Mouse (Mus musculus): ENCODE results near the gene Dguok. TPM values are rescaled to one million over a fixed set of nuclear protein-coding genes. Genes with fewer than 3 reads are reported as not detected.

Gene Dguok
- 10 to 100 TPM; 23.3 to 25.3 TPM for total RNA-seq (2021)

- intact Hi-C loops (cut with DNase I), result loop anchor here (1.0 to 5.0 kb wide), 5 partner anchors 35 to 158 kb away; partner anchors contain the start of genes Bola3, Stambp and Tet3
- peak; percentile 98 to 99 for DNase-seq (ENCODE audit: low spot score in 2 of 2)
These were observed at the start of gene Dguok for GRCm38 (mm10) chr6:83506258-83507167. Dguok (minus strand) TSS chr6:83506969.

GRCm38 (mm10) chr6:83555972-83556371 is 49.2 kb upstream of the Dguok start:
- intact Hi-C loops (cut with DNase I), result no loop called here
- DNase-seq (ENCODE audit: low spot score in 2 of 2), result no peak

GRCm38 (mm10) chr6:83548346-83548745 is 41.6 kb upstream of the Dguok start:
- intact Hi-C loops (cut with DNase I), result no loop called here

DNA sequence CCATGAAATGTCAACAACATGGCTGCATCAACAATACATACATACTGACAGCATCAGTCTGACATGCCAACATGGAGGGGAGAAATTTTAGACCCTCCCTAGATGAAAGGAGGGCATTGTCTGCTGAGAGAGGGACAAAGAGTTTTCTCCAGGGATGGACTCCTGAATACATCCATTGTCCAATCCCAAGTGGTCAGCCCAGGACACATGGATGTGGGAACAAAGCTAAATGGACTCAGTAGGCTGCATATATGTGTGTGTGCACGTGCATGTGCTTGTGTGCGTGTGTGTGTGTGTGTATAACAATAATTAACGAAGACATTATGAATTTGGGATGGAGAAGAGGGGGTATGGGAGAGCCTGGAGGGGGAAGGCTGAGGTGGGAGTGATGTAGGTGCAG is 39.0 kb upstream of the Dguok start:
- intact Hi-C loops (cut with DNase I), result no loop called here
- no peak for DNase-seq (ENCODE audit: low spot score in 2 of 2)

More at GRCm38 (mm10) chr6:83548346-83548745, 41.6 kb upstream of the Dguok start:
- DNase-seq (ENCODE audit: low spot score in 2 of 2), result no peak

GRCm38 (mm10) chr6:83541756-83542456 is 35.1 kb upstream of the Dguok start:
- intact Hi-C loops (cut with DNase I), result loop anchor here (1.0 kb wide), 2 partner anchors 36 to 101 kb away; partner anchors contain the start of gene Dguok
- DNase-seq (ENCODE audit: low spot score in 2 of 2), result peak; percentile 30 to 87

DNA sequence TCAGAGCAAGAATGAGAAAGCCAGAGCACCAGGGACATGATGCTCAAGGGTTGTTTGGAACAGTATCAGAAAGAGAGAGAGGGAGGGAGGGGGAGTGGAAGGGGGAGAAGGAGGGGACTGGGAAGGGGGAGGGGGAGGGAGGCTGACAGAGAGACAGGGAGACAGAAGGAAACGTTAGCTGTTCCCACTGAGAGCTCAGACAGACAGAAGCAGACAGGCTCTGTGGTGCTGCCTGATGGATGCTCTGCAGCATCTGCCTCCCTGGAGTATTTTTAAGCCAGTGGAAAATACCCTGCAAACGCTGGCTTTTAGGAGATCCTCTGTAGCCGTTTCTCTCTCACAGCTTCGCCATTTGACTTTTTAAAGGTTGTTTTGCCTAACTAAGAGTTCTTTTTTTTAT is 33.2 kb upstream of the Dguok start:
- DNase-seq (ENCODE audit: low spot score in 2 of 2), result peak; percentile 47 to 83
- intact Hi-C loops (cut with DNase I), result no loop called here

GRCm38 (mm10) chr6:83536795-83537059 is 30.0 kb upstream of the Dguok start:
- intact Hi-C loops (cut with DNase I), result no loop called here
- no peak for DNase-seq (ENCODE audit: low spot score in 2 of 2)

- no peak for DNase-seq (ENCODE audit: low spot score in 2 of 2)
- intact Hi-C loops (cut with DNase I), result no loop called here
These were observed 29.4 kb upstream of the Dguok start, which contains the start of gene Actg2 for GRCm38 (mm10) chr6:83536028-83536794. Actg2 (minus strand) TSS chr6:83536265.

- intact Hi-C loops (cut with DNase I), result no loop called here
- DNase-seq (ENCODE audit: low spot score in 2 of 2), result no peak
These were observed 25.8 kb upstream of the Dguok start for GRCm38 (mm10) chr6:83532608-83533007.

GRCm38 (mm10) chr6:83523194-83523593 is 16.4 kb upstream of the Dguok start:
- DNase-seq (ENCODE audit: low spot score in 2 of 2), result no peak
- intact Hi-C loops (cut with DNase I), result no loop called here

DNA sequence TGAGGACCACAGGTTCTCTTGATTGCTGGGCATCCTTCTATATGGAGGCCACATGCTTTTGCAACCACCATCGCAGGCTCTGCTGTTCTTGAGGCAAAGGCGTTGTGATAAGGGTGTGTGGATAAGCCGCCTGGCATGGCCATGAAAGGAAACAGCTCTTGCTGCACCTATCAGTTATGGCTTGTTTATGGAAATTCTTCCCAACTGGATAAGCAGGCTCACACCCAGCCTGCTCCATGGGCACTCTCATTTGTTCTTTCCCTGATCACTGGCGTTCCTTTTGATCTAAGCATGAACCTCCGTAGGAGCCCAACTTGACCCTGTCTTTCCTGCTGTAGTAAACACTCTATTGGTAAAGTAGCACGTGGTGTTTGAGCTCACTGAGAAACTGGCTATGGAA is 15.0 kb upstream of the Dguok start:
- intact Hi-C loops (cut with DNase I), result no loop called here
- no peak for DNase-seq (ENCODE audit: low spot score in 2 of 2)

DNA sequence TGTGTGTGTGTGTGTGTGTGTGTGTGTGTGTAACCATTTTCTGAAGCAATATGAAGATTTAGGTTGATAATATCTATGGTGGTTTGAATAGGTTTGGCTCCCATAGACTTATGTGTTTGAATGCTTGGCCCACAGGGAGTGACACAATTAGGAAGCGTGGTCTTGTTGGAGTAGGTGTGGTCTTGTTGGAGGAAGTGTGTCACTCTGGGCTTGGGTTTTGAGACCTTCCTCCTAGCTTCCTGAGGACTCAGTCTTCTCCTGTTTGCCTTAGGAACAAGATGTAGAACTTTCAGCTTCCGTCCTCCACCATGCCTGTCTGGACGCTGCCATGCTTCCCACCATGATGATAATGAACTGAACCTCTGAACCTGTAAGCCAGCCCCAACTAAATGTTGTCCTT is 11.9 kb upstream of the Dguok start:
- intact Hi-C loops (cut with DNase I), result no loop called here
- DNase-seq (ENCODE audit: low spot score in 2 of 2), result no peak

- DNase-seq (ENCODE audit: low spot score in 2 of 2), result no peak
- intact Hi-C loops (cut with DNase I), result no loop called here
These were observed 8.4 kb upstream of the Dguok start for GRCm38 (mm10) chr6:83515172-83515571.

GRCm38 (mm10) chr6:83512495-83512894 is 5.7 kb upstream of the Dguok start:
- intact Hi-C loops (cut with DNase I), result loop anchor here (1.0 kb wide), 1 partner anchor 156 kb away; no protein-coding TSS in a partner anchor
- DNase-seq (ENCODE audit: low spot score in 2 of 2), result peak; percentile 60 to 75

DNA sequence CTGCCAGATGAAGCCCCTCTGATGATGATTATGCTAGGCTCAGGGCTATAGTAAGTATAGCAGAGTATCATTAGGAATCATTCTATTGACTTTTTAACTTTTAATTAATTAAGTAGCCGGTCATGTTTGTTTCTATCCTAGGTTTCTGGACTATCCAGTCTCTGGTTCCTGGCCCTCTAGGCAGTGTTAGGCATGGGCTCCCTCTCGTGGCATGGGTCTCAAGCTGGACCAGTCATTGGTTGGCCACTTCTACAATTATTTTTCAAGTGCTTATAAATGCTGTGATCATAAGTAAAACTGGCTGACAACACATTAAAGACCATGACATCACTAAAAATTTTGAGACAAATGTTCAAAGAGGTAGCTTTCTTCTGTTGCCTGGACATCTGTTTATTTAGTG is 3.4 kb upstream of the Dguok start:
- DNase-seq (ENCODE audit: low spot score in 2 of 2), result no peak
- intact Hi-C loops (cut with DNase I), result no loop called here

DNA sequence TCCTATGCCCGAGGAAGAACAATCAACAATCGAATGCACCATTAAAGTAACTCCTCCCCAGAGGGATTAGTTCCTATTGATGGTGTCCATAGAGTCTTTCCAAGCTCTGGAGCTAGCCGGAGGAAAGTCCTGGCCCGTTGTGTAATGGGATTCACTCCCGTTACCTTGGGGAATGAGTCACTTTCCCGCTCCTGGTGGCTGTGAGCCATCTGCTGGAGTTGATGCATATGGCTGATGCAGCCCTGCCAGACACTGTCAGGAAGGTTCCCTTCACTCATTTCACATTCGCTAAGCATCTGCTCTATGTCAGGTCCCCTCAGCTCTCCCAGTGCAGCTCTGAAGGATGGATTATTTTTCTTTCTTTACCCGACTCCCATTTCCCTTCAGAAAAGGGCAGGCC is 2.7 kb upstream of the Dguok start:
- DNase-seq (ENCODE audit: low spot score in 2 of 2), result peak; percentile 69 to 91
- intact Hi-C loops (cut with DNase I), result loop anchor here (5.0 kb wide), 2 partner anchors 52 to 63 kb away; partner anchors contain the start of genes Stambp and Tet3

- no peak for DNase-seq (ENCODE audit: low spot score in 2 of 2)
- intact Hi-C loops (cut with DNase I), result loop anchor here (2.0 to 5.0 kb wide), 3 partner anchors 50 to 158 kb away; partner anchors contain the start of genes Bola3, Stambp and Tet3
These were observed 388 bp upstream of the Dguok start for GRCm38 (mm10) chr6:83507168-83507546.

- intact Hi-C loops (cut with DNase I), result loop anchor here (5.0 kb wide), 2 partner anchors 48 to 67 kb away; partner anchors contain the start of genes Stambp and Tet3
- no peak for DNase-seq (ENCODE audit: low spot score in 2 of 2)
These were observed 1.2 kb downstream of the Dguok start for GRCm38 (mm10) chr6:83505554-83505953.

DNA sequence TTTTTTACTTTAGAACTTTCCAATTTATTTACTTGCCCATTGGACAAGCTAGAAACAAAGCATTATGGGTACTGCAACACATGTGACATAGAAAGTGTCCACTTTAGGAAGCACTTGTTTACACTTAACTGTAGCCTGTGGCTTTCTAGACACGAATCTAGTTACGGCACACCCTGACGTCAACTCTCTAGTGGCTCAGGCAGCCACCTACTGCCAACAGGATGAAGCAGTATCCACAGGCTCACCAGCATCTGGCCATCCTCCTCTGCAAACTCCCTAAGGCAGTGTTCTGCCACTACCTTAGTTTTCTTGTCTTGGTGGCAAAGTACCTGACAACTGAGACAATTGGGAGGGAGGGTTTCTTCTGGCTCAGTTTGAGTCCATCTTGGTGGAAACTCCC is 3.4 kb downstream of the Dguok start:
- peak in 1 of 2 experiments; percentile 60 for DNase-seq (ENCODE audit: low spot score in 2 of 2)
- intact Hi-C loops (cut with DNase I), result no loop called here

DNA sequence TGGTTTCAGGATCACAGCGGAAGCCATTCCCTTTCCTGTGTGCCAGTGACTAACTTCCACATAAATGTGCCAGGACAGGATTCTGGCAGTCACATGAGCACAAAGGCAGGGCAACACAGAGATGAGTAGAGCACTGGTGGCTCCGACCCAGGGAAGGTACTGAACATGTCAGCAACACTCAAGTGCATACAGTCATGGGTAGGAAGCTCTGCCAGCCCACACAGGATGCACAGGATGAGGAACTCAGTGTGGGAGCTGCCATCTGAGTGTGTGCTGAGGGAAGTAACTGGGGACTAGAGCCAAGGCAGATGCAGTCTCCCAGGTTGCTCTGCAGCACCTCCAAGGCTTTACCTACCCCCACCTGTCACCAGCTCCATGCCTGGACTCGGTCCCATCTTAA is 4.1 kb downstream of the Dguok start:
- peak; percentile 42 to 86 for DNase-seq (ENCODE audit: low spot score in 2 of 2)
- intact Hi-C loops (cut with DNase I), result no loop called here

All from left cerebral cortex, postnatal 25 days (tissue).